Mouse (Mus musculus): ENCODE measurements around the gene Slc35f2. TPM values are rescaled to one million over a fixed set of nuclear protein-coding genes. Genes with fewer than 3 reads are reported as not detected.

The Slc35f2 gene
- polyA plus RNA-seq, 1 experiment from 2014 or later, result 24.3 TPM

GRCm38 (mm10) chr9:53772121-53772561 is 803 bp downstream of the Slc35f2 start:
- Histone ChIP-seq H3K27me3 (ENCODE audit: control insufficient read depth, insufficient read depth, low read length) (0 out of 2 replicates have a peak, but pooled peaks cover 5% of the 10 kb centered on the region), H3K9ac (replicated peaks; ENCODE audit: low read depth, low read length) (peak overlapping the region; percentile 62), H3K4me1 (ENCODE audit: control insufficient read depth, insufficient read depth, low read length) (no peaks in the 10 kb centered on the region), H3K36me3 (ENCODE audit: control insufficient read depth, insufficient read depth, low read length) (no peaks in the 10 kb centered on the region), H3K9me3 (ENCODE audit: control insufficient read depth, low read length) (no peaks in the 10 kb centered on the region), H3K4me2 (ENCODE audit: low read depth, low read length) (peak overlapping the region; percentile 74), H3K27ac (ENCODE audit: low read depth, low read length) (no peak overlapping the region), H3K4me3 (ENCODE audit: low read depth, low read length) (peak overlapping the region; percentile 49)
- ATAC-seq (ENCODE audit: low read depth), result 0 out of 2 replicates have a peak, but pooled peaks have one; percentile 28
- 3% methylated on average over 17 of the region's 17 CpGs for WGBS

DNA sequence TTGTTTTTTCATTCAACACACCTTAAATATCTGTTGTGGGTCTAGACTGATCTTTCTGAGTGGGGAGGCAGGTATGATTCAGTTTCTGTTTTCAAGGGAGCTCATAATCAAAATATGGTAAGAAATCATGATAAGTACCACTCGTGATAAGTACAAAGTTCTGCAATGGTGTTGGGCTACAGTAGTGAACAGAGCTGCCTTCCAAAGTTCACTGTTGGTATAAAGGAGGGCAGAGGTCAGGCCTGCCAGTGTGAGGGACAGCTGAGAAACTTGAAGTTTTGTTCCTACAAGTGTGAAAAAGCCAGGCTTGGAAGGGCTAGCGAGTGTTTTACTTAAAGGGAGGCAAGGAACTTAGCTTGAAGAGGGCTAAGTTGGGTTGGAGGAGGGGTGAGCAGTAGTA is 4.2 kb downstream of the Slc35f2 start:
- Histone ChIP-seq H3K4me3 (ENCODE audit: low read depth, low read length) (no peak overlapping the region), H3K9me3 (ENCODE audit: control insufficient read depth, low read length) (no peaks in the 10 kb centered on the region), H3K4me1 (ENCODE audit: control insufficient read depth, insufficient read depth, low read length) (no peaks in the 10 kb centered on the region), H3K4me2 (ENCODE audit: low read depth, low read length) (no peak overlapping the region), H3K9ac (replicated peaks; ENCODE audit: low read depth, low read length) (no peak overlapping the region), H3K27ac (ENCODE audit: low read depth, low read length) (no peak overlapping the region), H3K27me3 (ENCODE audit: control insufficient read depth, insufficient read depth, low read length) (0 out of 2 replicates have a peak, but pooled peaks cover 5% of the 10 kb centered on the region), H3K36me3 (ENCODE audit: control insufficient read depth, insufficient read depth, low read length) (no peaks in the 10 kb centered on the region)
- WGBS, result 87% methylated on average over 2 of the region's 2 CpGs
- no peak for ATAC-seq (ENCODE audit: low read depth)

DNA sequence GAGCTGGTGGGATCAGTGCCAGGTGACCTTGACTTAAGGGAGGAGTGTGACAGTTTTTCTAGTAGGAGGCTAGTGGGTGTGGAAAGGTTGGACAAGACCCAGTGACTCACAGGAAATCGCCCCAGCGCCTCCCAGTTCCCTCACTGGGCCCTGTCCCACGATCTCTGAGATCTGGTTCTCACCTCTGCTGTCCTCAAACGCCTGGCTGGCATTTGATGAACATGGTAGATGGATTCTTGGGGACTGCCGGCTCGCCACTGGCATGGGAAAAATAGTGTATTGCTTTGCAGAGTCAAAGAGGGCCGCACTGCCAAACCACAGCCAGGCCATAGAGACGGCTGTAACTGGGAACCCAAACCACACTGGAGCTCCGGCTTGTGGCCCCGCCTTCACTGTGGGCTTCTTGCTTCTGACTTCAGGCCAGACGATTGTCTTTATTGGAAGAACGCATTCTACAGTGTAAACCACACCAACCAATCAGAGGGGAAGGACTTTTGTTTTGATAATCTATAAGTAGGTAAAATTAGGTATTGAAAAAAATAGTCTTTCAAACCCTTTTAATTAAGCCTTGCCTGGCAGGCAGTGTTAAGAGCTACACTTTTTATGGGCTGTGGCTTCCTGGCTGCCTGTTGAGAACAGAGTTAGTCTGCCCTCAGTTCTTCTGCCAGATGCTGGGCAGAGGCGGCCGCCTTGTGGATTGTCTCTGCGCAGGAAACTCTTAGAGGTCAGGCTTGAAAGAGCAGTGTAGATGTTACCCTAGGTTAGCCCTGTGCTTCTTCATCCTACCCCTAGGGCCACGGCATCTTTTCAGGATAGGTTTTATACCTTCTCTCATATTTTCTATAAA is 15.4 kb downstream of the Slc35f2 start:
- H3K9ac ChIP-seq (replicated peaks; ENCODE audit: low read depth, low read length), result no peak overlapping the region
- H3K9me3 ChIP-seq (ENCODE audit: control insufficient read depth, low read length), result no peaks in the 10 kb centered on the region
- H3K27me3 ChIP-seq (ENCODE audit: control insufficient read depth, insufficient read depth, low read length), result no peaks in the 10 kb centered on the region
- no peak overlapping the region for H3K4me3 ChIP-seq (ENCODE audit: low read depth, low read length)
- WGBS, result 78% methylated on average over 16 of the region's 16 CpGs
- no peak for ATAC-seq (ENCODE audit: low read depth)
- H3K36me3 ChIP-seq (ENCODE audit: control insufficient read depth, insufficient read depth, low read length), result no peaks in the 10 kb centered on the region
- H3K27ac ChIP-seq (ENCODE audit: low read depth, low read length), result 0 out of 2 replicates have a peak overlapping the region, but pooled peaks have one; percentile 5
- no peak overlapping the region for H3K4me2 ChIP-seq (ENCODE audit: low read depth, low read length)
- no peaks in the 10 kb centered on the region for H3K4me1 ChIP-seq (ENCODE audit: control insufficient read depth, insufficient read depth, low read length)

DNA sequence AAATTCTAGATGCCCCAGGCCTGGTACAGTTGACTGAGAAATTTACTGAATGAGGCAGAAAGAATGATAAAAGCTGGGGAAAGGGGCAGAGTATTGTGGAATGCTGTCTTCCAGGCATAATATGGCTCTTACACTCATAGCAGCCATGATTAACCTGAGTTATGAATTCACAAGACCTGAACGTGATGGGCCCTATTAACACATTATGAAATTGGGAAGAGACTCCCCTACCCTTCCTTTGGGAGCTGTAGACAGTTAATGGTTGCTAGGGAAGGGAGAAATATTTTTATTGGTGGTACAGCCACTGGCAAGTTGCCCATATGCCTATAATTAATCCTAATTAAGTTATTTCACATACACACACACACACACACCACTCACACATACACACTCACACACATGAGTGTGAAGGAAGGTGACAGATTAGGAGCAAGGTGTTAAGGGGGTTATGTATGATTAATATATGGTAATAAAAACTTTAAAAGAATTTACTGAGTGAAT is 22.5 kb downstream of the Slc35f2 start:
- H3K9me3 ChIP-seq (ENCODE audit: control insufficient read depth, low read length), result no peaks in the 10 kb centered on the region
- H3K4me3 ChIP-seq (ENCODE audit: low read depth, low read length), result no peak overlapping the region
- peaks cover 6% of the 10 kb centered on the region; the same call in 1 of the 2 replicates for H3K4me1 ChIP-seq (ENCODE audit: control insufficient read depth, insufficient read depth, low read length)
- H3K36me3 ChIP-seq (ENCODE audit: control insufficient read depth, insufficient read depth, low read length), result no peaks in the 10 kb centered on the region
- no peak overlapping the region for H3K9ac ChIP-seq (replicated peaks; ENCODE audit: low read depth, low read length)
- peak; percentile 60; the same call in 1 of the 2 replicates for ATAC-seq (ENCODE audit: low read depth)
- 39% methylated on average over 1 of the region's 1 CpGs for WGBS
- no peak overlapping the region for H3K4me2 ChIP-seq (ENCODE audit: low read depth, low read length)
- H3K27me3 ChIP-seq (ENCODE audit: control insufficient read depth, insufficient read depth, low read length), result no peaks in the 10 kb centered on the region
- H3K27ac ChIP-seq (ENCODE audit: low read depth, low read length), result peak overlapping the region; percentile 61

DNA sequence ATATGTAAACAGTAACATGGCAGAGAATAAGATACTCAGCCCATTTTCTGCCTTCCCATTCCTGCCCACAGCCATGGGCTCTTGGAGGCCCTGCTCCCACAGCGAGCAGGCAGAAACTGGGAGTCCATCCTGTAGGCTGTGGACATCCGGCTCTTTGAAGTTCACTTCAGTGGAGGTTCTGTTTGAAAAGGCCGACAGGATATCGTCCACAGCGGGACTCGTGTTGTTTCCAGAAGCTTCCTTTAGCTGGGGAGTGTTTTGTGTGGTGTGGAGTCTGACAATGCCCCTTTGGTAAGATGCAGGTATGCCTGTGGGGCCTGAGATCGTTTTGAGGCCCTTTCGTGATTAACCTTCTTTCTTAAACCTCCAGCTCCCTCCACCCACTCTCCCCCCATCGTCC is 23.2 kb downstream of the Slc35f2 start:
- 0 out of 2 replicates have a peak overlapping the region, but pooled peaks have one; percentile 36 for H3K27ac ChIP-seq (ENCODE audit: low read depth, low read length)
- H3K9ac ChIP-seq (replicated peaks; ENCODE audit: low read depth, low read length), result no peak overlapping the region
- no peaks in the 10 kb centered on the region for H3K27me3 ChIP-seq (ENCODE audit: control insufficient read depth, insufficient read depth, low read length)
- H3K4me2 ChIP-seq (ENCODE audit: low read depth, low read length), result no peak overlapping the region
- 60% methylated on average over 9 of the region's 9 CpGs for WGBS
- peaks cover 6% of the 10 kb centered on the region; the same call in 1 of the 2 replicates for H3K4me1 ChIP-seq (ENCODE audit: control insufficient read depth, insufficient read depth, low read length)
- H3K4me3 ChIP-seq (ENCODE audit: low read depth, low read length), result no peak overlapping the region
- no peaks in the 10 kb centered on the region for H3K9me3 ChIP-seq (ENCODE audit: control insufficient read depth, low read length)
- ATAC-seq (ENCODE audit: low read depth), result no peak
- H3K36me3 ChIP-seq (ENCODE audit: control insufficient read depth, insufficient read depth, low read length), result no peaks in the 10 kb centered on the region

DNA sequence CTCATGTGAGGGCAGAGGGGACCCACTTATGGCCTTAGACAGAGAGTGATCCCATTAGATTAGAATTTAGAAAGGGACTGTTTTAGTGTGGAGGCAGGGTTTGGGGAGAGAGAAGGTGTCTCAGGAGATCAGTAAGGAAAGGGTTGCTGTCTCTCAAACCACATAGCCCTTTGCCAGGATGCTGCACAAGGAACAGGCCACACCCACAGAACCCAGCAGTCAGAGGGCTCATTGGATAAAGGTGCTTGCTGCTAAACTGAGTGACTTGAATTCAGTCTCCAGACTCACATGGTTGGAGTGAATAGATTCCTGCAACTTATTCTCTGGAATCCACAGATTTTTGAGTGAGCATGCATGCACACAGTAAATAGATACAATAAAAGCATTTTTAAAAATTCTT is 24.0 kb downstream of the Slc35f2 start:
- Histone ChIP-seq H3K9me3 (ENCODE audit: control insufficient read depth, low read length) (no peaks in the 10 kb centered on the region), H3K36me3 (ENCODE audit: control insufficient read depth, insufficient read depth, low read length) (no peaks in the 10 kb centered on the region), H3K27me3 (ENCODE audit: control insufficient read depth, insufficient read depth, low read length) (no peaks in the 10 kb centered on the region), H3K4me2 (ENCODE audit: low read depth, low read length) (no peak overlapping the region), H3K27ac (ENCODE audit: low read depth, low read length) (no peak overlapping the region), H3K4me3 (ENCODE audit: low read depth, low read length) (no peak overlapping the region), H3K4me1 (ENCODE audit: control insufficient read depth, insufficient read depth, low read length) (peaks cover 6% of the 10 kb centered on the region; the same call in 1 of the 2 replicates), H3K9ac (replicated peaks; ENCODE audit: low read depth, low read length) (no peak overlapping the region)
- ATAC-seq (ENCODE audit: low read depth), result no peak

DNA sequence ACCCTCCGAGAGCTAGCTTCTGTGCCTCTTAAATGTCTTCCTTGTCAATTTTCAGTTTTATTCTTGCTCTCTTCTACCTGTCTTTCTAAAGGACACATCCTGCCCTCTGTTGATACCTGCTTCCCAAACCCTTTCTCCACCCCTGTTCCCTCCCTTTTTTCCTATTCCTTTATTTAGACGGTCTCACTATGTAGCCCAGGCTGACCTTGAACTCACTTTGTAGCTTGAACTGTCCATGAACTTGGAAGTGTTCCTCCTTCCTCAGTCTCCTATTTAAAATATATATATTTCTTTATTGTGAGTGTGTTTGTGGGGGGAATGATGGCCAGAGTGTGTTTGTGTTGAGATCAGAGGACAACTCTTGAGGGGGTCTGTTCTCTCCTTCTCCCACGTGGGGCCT is 25.0 kb downstream of the Slc35f2 start:
- no peak overlapping the region for H3K27ac ChIP-seq (ENCODE audit: low read depth, low read length)
- no peaks in the 10 kb centered on the region for H3K36me3 ChIP-seq (ENCODE audit: control insufficient read depth, insufficient read depth, low read length)
- no peak overlapping the region for H3K9ac ChIP-seq (replicated peaks; ENCODE audit: low read depth, low read length)
- H3K9me3 ChIP-seq (ENCODE audit: control insufficient read depth, low read length), result no peaks in the 10 kb centered on the region
- no peak for ATAC-seq (ENCODE audit: low read depth)
- H3K4me1 ChIP-seq (ENCODE audit: control insufficient read depth, insufficient read depth, low read length), result peaks cover 6% of the 10 kb centered on the region; the same call in 1 of the 2 replicates
- H3K4me3 ChIP-seq (ENCODE audit: low read depth, low read length), result no peak overlapping the region
- no peaks in the 10 kb centered on the region for H3K27me3 ChIP-seq (ENCODE audit: control insufficient read depth, insufficient read depth, low read length)
- H3K4me2 ChIP-seq (ENCODE audit: low read depth, low read length), result no peak overlapping the region
- 85% methylated on average over 3 of the region's 3 CpGs for WGBS

DNA sequence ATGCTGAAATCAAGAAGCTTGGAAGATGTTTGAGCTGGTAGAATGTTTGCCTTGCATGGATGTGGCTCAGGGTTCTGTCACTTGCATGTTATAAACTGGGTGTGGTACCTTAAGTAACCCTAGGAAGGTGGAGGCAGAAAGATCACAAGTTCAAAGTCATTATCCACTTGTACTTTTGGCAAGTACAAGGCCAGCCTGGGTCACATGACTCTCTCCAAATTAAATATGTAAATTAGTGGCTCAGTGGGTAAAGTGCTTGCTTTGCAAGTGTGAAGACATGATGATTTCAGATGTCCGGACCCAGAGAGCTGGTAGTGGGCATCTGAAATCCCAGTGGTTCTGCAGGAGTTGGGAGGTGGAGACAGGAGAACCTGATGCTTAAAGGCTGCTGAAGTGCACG is 25.8 kb downstream of the Slc35f2 start:
- no peak overlapping the region for H3K4me2 ChIP-seq (ENCODE audit: low read depth, low read length)
- H3K4me1 ChIP-seq (ENCODE audit: control insufficient read depth, insufficient read depth, low read length), result peaks cover 6% of the 10 kb centered on the region; the same call in 1 of the 2 replicates
- H3K9ac ChIP-seq (replicated peaks; ENCODE audit: low read depth, low read length), result no peak overlapping the region
- ATAC-seq (ENCODE audit: low read depth), result no peak
- no peak overlapping the region for H3K4me3 ChIP-seq (ENCODE audit: low read depth, low read length)
- H3K27ac ChIP-seq (ENCODE audit: low read depth, low read length), result no peak overlapping the region
- H3K27me3 ChIP-seq (ENCODE audit: control insufficient read depth, insufficient read depth, low read length), result no peaks in the 10 kb centered on the region
- no peaks in the 10 kb centered on the region for H3K9me3 ChIP-seq (ENCODE audit: control insufficient read depth, low read length)
- 77% methylated on average over 2 of the region's 2 CpGs for WGBS
- no peaks in the 10 kb centered on the region for H3K36me3 ChIP-seq (ENCODE audit: control insufficient read depth, insufficient read depth, low read length)

DNA sequence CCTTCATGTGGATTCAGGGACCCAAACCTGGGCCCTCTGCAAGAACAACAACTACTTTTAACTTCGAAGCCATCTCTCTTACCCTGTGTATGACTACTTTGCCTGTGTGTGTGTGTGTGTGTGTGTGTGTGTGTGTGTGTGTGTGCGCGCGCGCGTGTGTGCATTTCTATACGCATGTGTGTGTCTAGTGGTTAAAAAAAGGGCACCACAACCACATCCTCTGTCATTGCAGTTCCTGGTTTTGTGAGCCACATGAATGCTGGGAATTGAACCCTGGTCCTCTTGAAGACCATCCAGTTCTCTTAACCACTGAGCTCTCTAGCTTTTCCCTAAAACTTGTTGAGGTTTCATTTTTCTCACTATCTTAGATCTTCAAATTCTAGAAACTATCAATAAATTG is 31.6 kb downstream of the Slc35f2 start:
- Histone ChIP-seq H3K4me2 (ENCODE audit: low read depth, low read length) (no peak overlapping the region), H3K9ac (replicated peaks; ENCODE audit: low read depth, low read length) (no peak overlapping the region), H3K4me1 (ENCODE audit: control insufficient read depth, insufficient read depth, low read length) (no peaks in the 10 kb centered on the region), H3K9me3 (ENCODE audit: control insufficient read depth, low read length) (no peaks in the 10 kb centered on the region), H3K36me3 (ENCODE audit: control insufficient read depth, insufficient read depth, low read length) (no peaks in the 10 kb centered on the region), H3K4me3 (ENCODE audit: low read depth, low read length) (no peak overlapping the region), H3K27ac (ENCODE audit: low read depth, low read length) (no peak overlapping the region), H3K27me3 (ENCODE audit: control insufficient read depth, insufficient read depth, low read length) (no peaks in the 10 kb centered on the region)
- WGBS, result 98% methylated on average over 7 of the region's 7 CpGs
- ATAC-seq (ENCODE audit: low read depth), result no peak
